Mouse (Mus musculus): Measurements from ENCODE around the gene Ythdc1. TPM values are rescaled to one million over a fixed set of nuclear protein-coding genes. Genes with fewer than 3 reads are reported as not detected.
A peak's percentile ranks its signal among the peaks of the same experiment; 100 is the strongest.
"Not testable (repeated sequence)": the region's sequence is repeated elsewhere in the genome, so short reads cannot be mapped to it uniquely, and the experiment has no call there.

Ythdc1 gene
- polyA plus RNA-seq, 1 experiment from 2014 or later = 25.9 TPM

- not testable (repeated sequence) for H3K9ac ChIP-seq (ENCODE audit: low read depth, low read length); H3K4me2 ChIP-seq (ENCODE audit: low read depth, low read length); H3K9me3 ChIP-seq (ENCODE audit: control insufficient read depth, low read length); H3K27ac ChIP-seq (ENCODE audit: low read length); H3K27me3 ChIP-seq (replicated peaks; ENCODE audit: control insufficient read depth, insufficient read depth, low read length); H3K4me1 ChIP-seq (ENCODE audit: control insufficient read depth, insufficient read depth, low read length); H3K4me3 ChIP-seq (ENCODE audit: low read length); H3K36me3 ChIP-seq (ENCODE audit: control insufficient read depth, insufficient read depth, low read length)
- 47% methylated on average over 13 of the region's 13 CpGs for WGBS
- peak; percentile 67 for ATAC-seq
Observed at GRCm38 (mm10) chr5:86856505-86856904, 52.5 kb downstream of the Ythdc1 start.

- 21% methylated on average over 1 of the region's 1 CpGs for WGBS
- H3K4me3 ChIP-seq (ENCODE audit: low read length) = no peak overlapping the region
- H3K27me3 ChIP-seq (replicated peaks; ENCODE audit: control insufficient read depth, insufficient read depth, low read length) = no peaks in the 10 kb centered on the region
- H3K36me3 ChIP-seq (ENCODE audit: control insufficient read depth, insufficient read depth, low read length) = no peaks in the 10 kb centered on the region
- ATAC-seq = no peak
- H3K4me1 ChIP-seq (ENCODE audit: control insufficient read depth, insufficient read depth, low read length) = no peaks in the 10 kb centered on the region
- no peak overlapping the region for H3K9ac ChIP-seq (ENCODE audit: low read depth, low read length)
- H3K4me2 ChIP-seq (ENCODE audit: low read depth, low read length) = no peak overlapping the region
- H3K9me3 ChIP-seq (ENCODE audit: control insufficient read depth, low read length) = no peaks in the 10 kb centered on the region
- no peak overlapping the region for H3K27ac ChIP-seq (ENCODE audit: low read length)
Observed at GRCm38 (mm10) chr5:86857682-86858081, 53.7 kb downstream of the Ythdc1 start.

- H3K27ac ChIP-seq (ENCODE audit: low read length) = no peak overlapping the region
- H3K36me3 ChIP-seq (ENCODE audit: control insufficient read depth, insufficient read depth, low read length) = no peaks in the 10 kb centered on the region
- H3K9me3 ChIP-seq (ENCODE audit: control insufficient read depth, low read length) = no peaks in the 10 kb centered on the region
- no peak overlapping the region for H3K9ac ChIP-seq (ENCODE audit: low read depth, low read length)
- 65% methylated on average over 3 of the region's 3 CpGs for WGBS
- no peak overlapping the region for H3K4me2 ChIP-seq (ENCODE audit: low read depth, low read length)
- H3K4me1 ChIP-seq (ENCODE audit: control insufficient read depth, insufficient read depth, low read length) = no peaks in the 10 kb centered on the region
- no peak for ATAC-seq
- H3K4me3 ChIP-seq (ENCODE audit: low read length) = no peak overlapping the region
- H3K27me3 ChIP-seq (replicated peaks; ENCODE audit: control insufficient read depth, insufficient read depth, low read length) = no peaks in the 10 kb centered on the region
Observed at GRCm38 (mm10) chr5:86858336-86858735, 54.3 kb downstream of the Ythdc1 start.

GRCm38 (mm10) chr5:86871877-86872276 lies 67.9 kb downstream of the Ythdc1 start:
- H3K4me1 ChIP-seq (ENCODE audit: control insufficient read depth, insufficient read depth, low read length) = no peaks in the 10 kb centered on the region
- no peaks in the 10 kb centered on the region for H3K27me3 ChIP-seq (replicated peaks; ENCODE audit: control insufficient read depth, insufficient read depth, low read length)
- H3K4me3 ChIP-seq (ENCODE audit: low read length) = no peak overlapping the region
- H3K4me2 ChIP-seq (ENCODE audit: low read depth, low read length) = no peak overlapping the region
- no peak for ATAC-seq
- H3K27ac ChIP-seq (ENCODE audit: low read length) = no peak overlapping the region
- no peak overlapping the region for H3K9ac ChIP-seq (ENCODE audit: low read depth, low read length)
- H3K9me3 ChIP-seq (ENCODE audit: control insufficient read depth, low read length) = no peaks in the 10 kb centered on the region
- H3K36me3 ChIP-seq (ENCODE audit: control insufficient read depth, insufficient read depth, low read length) = no peaks in the 10 kb centered on the region
- WGBS = 31% methylated on average over 1 of the region's 1 CpGs

Other genes starting within 250 kb of the Ythdc1 start
- not detected in 2 replicates for gene Tmprss11f, start 171.8 kb upstream of the Ythdc1 start, polyA plus RNA-seq (2015; fragmentation: Nextera tagmentation; extraction: Ambion mirVana)
- gene Tmprss11b, start 127.9 kb upstream of the Ythdc1 start, polyA plus RNA-seq (2015; fragmentation: Nextera tagmentation; extraction: Ambion mirVana) = not detected in 2 replicates
- not detected in 2 replicates for gene Tmprss11e, start 58.4 kb upstream of the Ythdc1 start, polyA plus RNA-seq (2015; fragmentation: Nextera tagmentation; extraction: Ambion mirVana)
- gene Ugt2b34, start 102.7 kb downstream of the Ythdc1 start, polyA plus RNA-seq (2015; fragmentation: Nextera tagmentation; extraction: Ambion mirVana) = 170 and 172 TPM in 2 replicates
- gene Ugt2b1, start 122.3 kb downstream of the Ythdc1 start, polyA plus RNA-seq (2015; fragmentation: Nextera tagmentation; extraction: Ambion mirVana) = 0.05 and 0.10 TPM in 2 replicates
- gene Ugt2b35, start 196.6 kb downstream of the Ythdc1 start, polyA plus RNA-seq (2015; fragmentation: Nextera tagmentation; extraction: Ambion mirVana) = 1.8 and 2.7 TPM in 2 replicates